Mouse (Mus musculus) stomach, postnatal 0 days (tissue): ENCODE measurements around the gene Ubr2. TPM values are rescaled to one million over a fixed set of nuclear protein-coding genes. Genes with fewer than 3 reads are reported as not detected.

Experiments used
- ATAC-seq: fragments of 200-750 bp; cut with Nextera tagmentation; 2 replicates; pipeline ENCODE4 v1.8.0; 2017; ENCODE audit not compliant: low FRiP score, low TSS enrichment
- DNase-seq: peaks from one replicate; pipeline ENCODE4 v3.0.0-alpha.2; 2016; ENCODE audit warnings: low spot score
- H3K27ac ChIP-seq: fragments of 300-500 bp; sonication (generic); replicated peaks from 2 replicates; pipeline ENCODE4 v1.5.1; 2014; ENCODE audit warnings: mild to moderate bottlenecking, control low read depth
- H3K27me3 ChIP-seq: fragments of 300-500 bp; sonication (generic); 2 replicates; pipeline ENCODE4 v1.6.1; 2014; ENCODE audit warnings: low read length; ENCODE audit not compliant: control insufficient read depth, insufficient read depth
- H3K36me3 ChIP-seq: fragments of 300-500 bp; sonication (generic); 2 replicates; pipeline ENCODE4 v1.6.1; 2014; ENCODE audit warnings: low read length, mixed read lengths; ENCODE audit not compliant: control insufficient read depth, insufficient read depth
- H3K4me1 ChIP-seq: fragments of 300-500 bp; sonication (generic); replicated peaks from 2 replicates; pipeline ENCODE4 v1.6.1; 2014; ENCODE audit warnings: antibody characterized with exemption; ENCODE audit not compliant: control insufficient read depth, insufficient read depth
- H3K4me2 ChIP-seq: fragments of 300-500 bp; sonication (generic); replicated peaks from 2 replicates; pipeline ENCODE4 v1.6.1; 2014; ENCODE audit warnings: low read depth, mild to moderate bottlenecking, control low read depth, moderate library complexity
- H3K4me3 ChIP-seq: fragments of 300-500 bp; sonication (generic); 2 replicates; pipeline ENCODE4 v1.5.1; 2014; ENCODE audit warnings: low read depth, low read length, control low read depth
- H3K9ac ChIP-seq: fragments of 300-500 bp; sonication (generic); 2 replicates; pipeline ENCODE4 v1.6.1; 2014; ENCODE audit warnings: mild to moderate bottlenecking, low read length, control low read depth, mixed read lengths
- H3K9me3 ChIP-seq: fragments of 300-500 bp; sonication (generic); 2 replicates; pipeline ENCODE4 v1.6.1; 2016; ENCODE audit warnings: low read length; ENCODE audit not compliant: control insufficient read depth
- CTCF ChIP-seq: IDR thresholded peaks from 2 replicates; pipeline ENCODE4 v1.5.1; 2016; ENCODE audit warnings: antibody characterized with exemption, low read depth, mild to moderate bottlenecking, moderate library complexity
- EP300 ChIP-seq: optimal IDR thresholded peaks from 2 replicates; pipeline ENCODE3; 2016; ENCODE audit warnings: antibody characterized with exemption
- WGBS: fragments of 180-500 bp; shearing (Covaris S2); extraction: QIAGEN DNeasy Blood & Tissue Kit; methylation state at CpG from one replicate; pipeline ENCODE4 v1.1.7; 2014; 5-methylcytosine and 5-hydroxymethylcytosine counted together
- polyA plus RNA-seq: library from polyadenylated mRNA; unstranded; fragments of >200 nt; fragmentation: Nextera tagmentation; extraction: Ambion mirVana; gene quantifications from 2 replicates; pipeline ENCODE4 v1.2.1, GENCODE M21; 2015

Gene Ubr2
- polyA plus RNA-seq, 1 experiment from 2014 or later: 5.9 TPM

- TF ChIP-seq EP300: no peak
- TF ChIP-seq CTCF: peak; percentile 57
- H3K27me3 ChIP-seq: no peaks in the 10 kb centered on the region
- ATAC-seq: no peak
- no peak overlapping the region for H3K4me2 ChIP-seq
- no peak overlapping the region for H3K4me3 ChIP-seq
- WGBS: 81% methylated on average over 2 of the region's 2 CpGs
- H3K9me3 ChIP-seq: no peaks in the 10 kb centered on the region
- no peak overlapping the region for H3K27ac ChIP-seq
- no peak overlapping the region for H3K9ac ChIP-seq
- no peaks in the 10 kb centered on the region for H3K4me1 ChIP-seq
- DNase-seq: no peak
- peaks cover 63% of the 10 kb centered on the region for H3K36me3 ChIP-seq
Measured at GRCm38 (mm10) chr17:46958045-46958444, 52.3 kb downstream of the Ubr2 start.

- no peaks in the 10 kb centered on the region for H3K27me3 ChIP-seq
- no peaks in the 10 kb centered on the region for H3K4me1 ChIP-seq
- H3K27ac ChIP-seq: no peak overlapping the region
- H3K9ac ChIP-seq: no peak overlapping the region
- WGBS: 94% methylated on average over 9 of the region's 9 CpGs
- H3K4me2 ChIP-seq: no peak overlapping the region
- TF ChIP-seq CTCF (no peak), EP300 (no peak)
- ATAC-seq (no peak), DNase-seq (no peak)
- H3K4me3 ChIP-seq: no peak overlapping the region
- no peaks in the 10 kb centered on the region for H3K9me3 ChIP-seq
- peaks cover 42% of the 10 kb centered on the region for H3K36me3 ChIP-seq
Measured at GRCm38 (mm10) chr17:46946276-46946675, 64.1 kb downstream of the Ubr2 start.

- no peaks in the 10 kb centered on the region for H3K9me3 ChIP-seq
- H3K27me3 ChIP-seq: no peaks in the 10 kb centered on the region
- no peak overlapping the region for H3K4me2 ChIP-seq
- TF ChIP-seq EP300: no peak
- TF ChIP-seq CTCF: no peak
- WGBS: 93% methylated on average over 9 of the region's 9 CpGs
- no peak overlapping the region for H3K4me3 ChIP-seq
- no peak for DNase-seq
- no peaks in the 10 kb centered on the region for H3K4me1 ChIP-seq
- H3K27ac ChIP-seq: no peak overlapping the region
- ATAC-seq: no peak
- H3K9ac ChIP-seq: no peak overlapping the region
- H3K36me3 ChIP-seq: peaks cover 63% of the 10 kb centered on the region
Measured at GRCm38 (mm10) chr17:46942421-46942820, 67.9 kb downstream of the Ubr2 start.

GRCm38 (mm10) chr17:46940461-46940860 lies 69.9 kb downstream of the Ubr2 start:
- no peak overlapping the region for H3K27ac ChIP-seq
- H3K36me3 ChIP-seq: peaks cover 59% of the 10 kb centered on the region
- no peak for TF ChIP-seq EP300
- TF ChIP-seq CTCF: no peak
- no peaks in the 10 kb centered on the region for H3K4me1 ChIP-seq
- WGBS: 91% methylated on average over 8 of the region's 8 CpGs
- no peak overlapping the region for H3K4me3 ChIP-seq
- H3K4me2 ChIP-seq: no peak overlapping the region
- H3K9me3 ChIP-seq: no peaks in the 10 kb centered on the region
- H3K27me3 ChIP-seq: no peaks in the 10 kb centered on the region
- H3K9ac ChIP-seq: no peak overlapping the region
- no peak for ATAC-seq
- no peak for DNase-seq

- H3K4me3 ChIP-seq: no peak overlapping the region
- H3K4me1 ChIP-seq: no peaks in the 10 kb centered on the region
- DNase-seq (peak; percentile 73), ATAC-seq (peak; percentile 48; the same call in 1 of the 2 replicates)
- H3K27ac ChIP-seq: no peak overlapping the region
- no peaks in the 10 kb centered on the region for H3K9me3 ChIP-seq
- WGBS: 85% methylated on average over 19 of the region's 19 CpGs
- H3K27me3 ChIP-seq: no peaks in the 10 kb centered on the region
- H3K36me3 ChIP-seq: peaks cover 55% of the 10 kb centered on the region
- TF ChIP-seq CTCF: peak; percentile 82
- TF ChIP-seq EP300: no peak
- H3K9ac ChIP-seq: no peak overlapping the region
- no peak overlapping the region for H3K4me2 ChIP-seq
Measured at GRCm38 (mm10) chr17:46933557-46934348, 76.6 kb downstream of the Ubr2 start.

GRCm38 (mm10) chr17:46932961-46933360 lies 77.4 kb downstream of the Ubr2 start:
- Histone ChIP-seq H3K27me3 (no peaks in the 10 kb centered on the region), H3K36me3 (peaks cover 49% of the 10 kb centered on the region), H3K27ac (0 out of 2 replicates have a peak overlapping the region, but pooled peaks have one; percentile 25), H3K4me3 (no peak overlapping the region), H3K9me3 (no peaks in the 10 kb centered on the region), H3K9ac (no peak overlapping the region), H3K4me1 (no peaks in the 10 kb centered on the region), H3K4me2 (no peak overlapping the region)
- no peak for DNase-seq
- peak; percentile 78 for ATAC-seq
- 74% methylated on average over 5 of the region's 5 CpGs for WGBS
- TF ChIP-seq EP300: no peak
- no peak for TF ChIP-seq CTCF
